Mouse (Mus musculus): Measurements from ENCODE around the gene Tfr2.

Tfr2 gene

DNA sequence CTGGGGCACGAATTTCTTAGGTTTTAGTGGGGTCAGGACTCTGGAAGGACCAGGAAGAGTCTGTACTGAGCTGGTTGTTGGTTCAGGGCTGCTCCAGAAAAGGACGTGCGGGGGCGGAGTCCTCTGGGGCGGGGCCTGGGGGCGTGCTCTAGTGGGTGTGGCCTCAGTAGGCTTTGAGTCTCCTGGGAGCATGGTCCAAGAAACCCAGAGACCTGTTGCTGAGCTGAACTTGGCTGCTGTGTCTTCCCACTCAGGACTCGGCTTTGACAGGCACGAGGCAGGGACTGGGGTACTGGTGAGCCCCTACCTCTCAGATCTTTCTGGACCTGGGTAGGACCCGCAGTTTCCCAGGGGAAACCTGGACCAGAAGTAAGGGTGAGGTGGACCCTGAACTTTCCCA, at the start of gene Tfr2:
Gene Tfr2, plus strand, starts transcription at position 176 of the 400 bp plus-strand sequence.
- DNase-seq (ENCODE audit: low read depth) = peak; percentile 68

DNA sequence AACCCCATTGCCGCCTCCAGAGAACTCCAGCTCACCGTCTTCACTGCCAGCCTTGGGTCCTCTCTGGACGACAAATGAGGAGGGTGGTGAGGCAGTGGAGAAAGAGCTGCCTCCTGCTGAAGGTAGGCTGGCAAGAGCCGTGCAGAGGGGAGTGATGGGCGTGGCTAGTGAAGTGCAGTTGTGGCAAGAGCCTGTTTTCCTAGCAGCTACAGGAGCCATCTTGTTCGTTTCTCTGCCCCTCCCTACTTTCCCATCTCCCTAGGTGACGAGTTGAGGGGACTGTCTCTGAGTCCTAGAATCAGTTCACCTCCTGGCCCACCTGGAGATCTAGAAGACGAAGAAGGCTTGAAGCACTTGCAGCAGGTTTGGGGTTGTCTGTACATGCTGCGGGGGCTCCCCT, 47.8 kb upstream of the Tfr2 start:
- DNase-seq (ENCODE audit: low read depth) = no peak

DNA sequence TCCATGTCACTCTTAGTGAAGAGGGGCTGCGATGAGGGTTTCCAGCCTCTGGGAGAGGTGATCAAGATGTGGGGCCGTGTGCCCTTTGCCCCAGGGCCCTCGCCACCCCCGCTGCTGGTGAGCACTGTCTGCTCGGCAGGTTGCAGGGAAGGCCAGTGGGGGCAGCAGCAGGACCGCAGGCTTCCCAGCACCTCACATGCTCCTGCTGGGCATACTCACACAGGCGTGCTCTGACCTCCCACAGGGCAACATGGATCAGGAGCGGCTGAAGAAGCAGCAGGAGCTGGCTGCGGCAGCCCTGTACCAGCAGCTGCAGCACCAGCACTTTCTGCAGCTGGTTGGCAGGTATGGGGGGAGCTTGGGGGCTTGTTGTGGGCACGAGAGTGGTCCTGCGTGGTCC, 46.9 kb upstream of the Tfr2 start:
- no peak for DNase-seq (ENCODE audit: low read depth)

DNA sequence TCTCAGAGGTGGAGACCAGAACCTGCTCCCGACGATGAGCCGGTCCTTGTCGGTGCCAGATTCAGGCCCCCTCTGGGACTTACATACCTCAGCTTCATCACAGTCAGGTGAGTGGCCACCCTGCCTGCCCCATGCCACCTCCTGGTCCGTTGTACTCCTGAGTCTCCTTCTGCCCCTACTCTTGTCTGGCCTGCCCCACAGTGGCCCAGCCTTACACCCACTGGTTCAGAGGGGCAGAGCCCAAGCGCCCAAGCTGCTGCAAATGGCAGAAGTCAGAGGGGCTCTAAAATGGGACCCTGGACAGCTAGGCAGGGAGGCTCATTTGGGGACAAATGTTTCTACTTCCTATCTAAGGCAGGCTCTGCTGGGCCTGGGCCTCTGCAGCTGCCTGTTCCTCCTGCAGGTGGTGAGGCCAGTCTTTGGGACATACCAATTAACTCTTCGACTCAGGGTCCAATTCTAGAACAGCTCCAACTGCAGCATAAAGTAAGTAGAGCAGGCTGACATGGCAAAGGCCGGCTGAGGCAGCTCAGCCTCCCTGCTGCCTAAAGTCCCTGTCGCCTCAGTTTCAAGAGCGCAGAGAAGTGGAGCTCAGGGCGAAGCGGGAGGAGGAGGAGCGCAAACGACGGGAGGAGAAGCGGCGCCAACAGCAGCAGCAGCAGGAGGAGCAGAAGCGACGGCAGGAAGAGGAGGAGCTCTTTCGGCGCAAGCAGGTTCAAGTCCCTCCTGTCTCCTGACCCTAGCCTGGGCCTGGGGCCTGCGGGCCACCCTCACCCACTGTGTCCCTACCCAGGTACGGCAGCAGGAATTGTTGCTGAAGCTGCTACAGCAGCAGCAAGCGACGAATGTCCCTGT, 46.0 kb upstream of the Tfr2 start:
- no peak for DNase-seq (ENCODE audit: low read depth)

DNA sequence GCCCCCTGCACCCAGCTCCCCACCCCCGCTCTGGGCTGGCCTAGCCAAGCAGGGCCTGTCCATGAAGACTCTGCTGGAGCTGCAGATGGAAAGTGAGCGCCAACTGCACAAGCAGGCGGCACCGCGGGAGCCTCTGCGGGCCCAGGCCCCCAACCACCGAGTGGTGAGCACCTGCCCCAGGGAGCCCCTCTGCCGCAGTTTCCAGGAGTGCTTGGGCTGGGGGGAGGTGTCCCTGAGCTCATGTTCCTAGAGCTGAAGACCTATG, 45.5 kb upstream of the Tfr2 start:
- DNase-seq (ENCODE audit: low read depth) = no peak

DNA sequence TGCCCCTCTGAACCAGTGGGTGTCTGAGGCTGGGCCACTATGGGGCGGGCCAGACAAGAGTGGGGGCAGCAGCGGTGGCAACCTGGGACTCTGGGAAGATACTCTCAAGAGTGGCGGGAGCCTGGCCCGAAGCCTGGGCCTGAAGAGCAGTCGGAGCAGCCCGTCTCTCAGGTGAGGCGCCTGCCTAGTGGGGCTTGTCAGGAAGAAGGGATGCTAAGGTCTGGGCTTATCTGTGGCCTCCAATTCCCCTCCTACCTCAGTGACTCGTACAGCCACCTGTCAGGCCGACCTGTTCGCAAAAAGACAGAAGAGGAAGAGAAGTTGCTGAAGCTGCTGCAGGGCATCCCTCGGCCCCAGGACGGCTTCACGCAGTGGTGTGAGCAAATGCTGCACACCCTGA, 45.0 kb upstream of the Tfr2 start:
- no peak for DNase-seq (ENCODE audit: low read depth)

DNA sequence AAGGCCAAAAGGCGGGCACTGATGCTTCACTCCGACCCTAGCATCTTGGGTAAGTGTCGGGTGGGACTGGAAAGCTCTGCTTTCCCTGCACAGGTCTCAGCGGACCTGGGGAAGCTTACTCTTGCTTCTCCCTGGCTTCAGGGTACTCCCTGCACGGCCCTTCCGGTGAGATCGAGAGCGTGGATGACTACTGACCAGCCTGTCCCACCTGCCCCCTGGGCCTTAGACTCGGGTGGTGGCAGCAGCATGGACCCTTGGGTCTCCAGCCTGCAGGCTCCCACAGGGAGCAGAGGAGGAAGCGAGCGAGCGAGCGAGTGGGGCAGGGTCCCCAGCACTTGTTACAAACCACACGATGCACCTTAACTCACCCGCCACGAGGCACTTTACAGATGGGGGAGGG, 44.1 kb upstream of the Tfr2 start:
- no peak for DNase-seq (ENCODE audit: low read depth)

DNA sequence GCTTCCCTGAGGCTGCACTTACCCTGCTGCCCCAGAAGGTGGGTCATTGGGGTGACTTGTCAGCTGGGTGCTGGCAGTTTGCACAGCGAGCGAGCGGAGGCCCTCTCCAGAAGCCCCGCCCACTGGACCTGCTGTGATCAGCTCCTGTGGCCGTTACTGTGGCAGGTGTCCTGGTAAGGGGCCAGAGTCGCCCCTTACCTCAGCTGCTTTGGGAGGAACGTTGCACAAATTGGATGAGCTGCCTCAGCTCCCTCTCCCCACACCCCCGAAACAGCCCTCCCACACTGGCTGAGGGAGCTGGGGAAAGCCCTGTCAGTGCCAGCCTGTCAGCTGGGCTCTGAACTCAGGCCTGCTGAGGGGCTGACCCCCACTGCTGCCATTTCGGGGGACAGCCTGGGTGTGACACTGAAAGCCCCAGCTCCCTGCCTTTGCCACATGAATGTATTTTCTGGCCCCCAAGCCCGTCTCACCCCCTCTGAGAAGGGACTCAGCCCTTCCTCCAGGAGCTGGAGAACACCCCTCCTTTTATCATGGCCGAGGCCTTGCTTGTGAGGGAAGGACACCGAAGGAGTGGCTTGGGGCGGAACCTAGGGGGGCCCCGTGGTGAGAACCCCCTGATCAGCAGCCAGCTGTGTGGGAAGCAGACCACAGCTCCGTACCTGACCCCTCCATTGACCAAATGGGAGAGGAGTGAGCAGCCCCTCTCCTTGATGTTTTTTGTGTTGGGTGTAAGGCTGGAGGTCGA, 43.3 kb upstream of the Tfr2 start:
- peak; percentile 33 for DNase-seq (ENCODE audit: low read depth)

DNA sequence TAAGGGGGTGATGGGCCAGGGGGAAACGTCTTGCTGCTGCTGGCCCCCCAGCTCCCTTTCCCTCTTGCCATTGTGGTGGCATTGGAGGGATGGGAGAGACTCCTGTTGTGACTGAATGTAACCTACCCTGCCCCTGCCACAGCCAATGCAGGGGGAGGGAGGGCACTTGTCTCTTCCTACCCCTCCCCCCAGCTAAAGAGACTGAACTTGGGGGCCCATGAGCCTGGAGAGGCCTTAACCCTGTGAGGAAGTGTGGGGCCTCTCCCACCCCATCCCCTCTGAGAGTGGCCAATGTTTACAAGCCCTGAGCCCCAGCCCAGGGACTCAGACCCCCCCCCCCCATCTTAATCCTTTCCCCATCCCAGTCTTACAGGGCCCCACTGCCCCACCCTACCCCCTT, 42.2 kb upstream of the Tfr2 start:
- no peak for DNase-seq (ENCODE audit: low read depth)

DNA sequence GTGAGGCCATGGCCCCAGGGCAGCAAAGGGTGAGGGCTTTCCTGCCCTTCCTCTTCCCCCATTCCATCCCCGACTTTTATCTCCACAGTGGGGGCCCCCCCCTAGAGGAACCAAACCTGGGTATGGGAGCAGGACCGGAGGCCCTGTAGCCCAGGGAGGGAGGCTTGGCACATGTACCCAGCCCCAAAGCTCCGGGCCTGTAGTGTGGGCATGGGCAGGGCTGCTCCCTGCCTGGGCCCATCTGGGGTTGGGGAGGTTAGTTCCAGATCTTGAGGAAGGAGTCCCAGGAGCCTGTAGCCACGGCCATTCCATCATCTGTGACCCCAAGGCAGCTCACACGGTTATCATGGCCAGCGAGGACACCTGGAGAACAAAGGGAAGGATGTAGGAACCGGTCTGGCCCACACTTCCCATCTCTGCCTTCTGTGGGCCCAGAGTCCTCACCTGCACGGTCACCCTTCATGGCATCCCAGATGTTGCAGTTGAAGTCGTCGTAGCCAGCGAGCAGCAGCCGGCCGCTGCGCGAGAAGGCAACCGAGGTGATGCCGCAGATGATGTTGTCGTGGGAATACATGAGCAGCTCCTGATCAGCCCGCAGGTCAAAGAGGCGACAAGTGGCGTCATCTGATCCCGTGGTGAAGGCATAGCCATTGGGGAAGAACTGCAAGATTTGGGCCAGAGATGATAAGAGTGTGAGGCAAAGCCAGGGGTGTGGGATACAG, 41.2 kb upstream of the Tfr2 start:
- no peak for DNase-seq (ENCODE audit: low read depth)

DNA sequence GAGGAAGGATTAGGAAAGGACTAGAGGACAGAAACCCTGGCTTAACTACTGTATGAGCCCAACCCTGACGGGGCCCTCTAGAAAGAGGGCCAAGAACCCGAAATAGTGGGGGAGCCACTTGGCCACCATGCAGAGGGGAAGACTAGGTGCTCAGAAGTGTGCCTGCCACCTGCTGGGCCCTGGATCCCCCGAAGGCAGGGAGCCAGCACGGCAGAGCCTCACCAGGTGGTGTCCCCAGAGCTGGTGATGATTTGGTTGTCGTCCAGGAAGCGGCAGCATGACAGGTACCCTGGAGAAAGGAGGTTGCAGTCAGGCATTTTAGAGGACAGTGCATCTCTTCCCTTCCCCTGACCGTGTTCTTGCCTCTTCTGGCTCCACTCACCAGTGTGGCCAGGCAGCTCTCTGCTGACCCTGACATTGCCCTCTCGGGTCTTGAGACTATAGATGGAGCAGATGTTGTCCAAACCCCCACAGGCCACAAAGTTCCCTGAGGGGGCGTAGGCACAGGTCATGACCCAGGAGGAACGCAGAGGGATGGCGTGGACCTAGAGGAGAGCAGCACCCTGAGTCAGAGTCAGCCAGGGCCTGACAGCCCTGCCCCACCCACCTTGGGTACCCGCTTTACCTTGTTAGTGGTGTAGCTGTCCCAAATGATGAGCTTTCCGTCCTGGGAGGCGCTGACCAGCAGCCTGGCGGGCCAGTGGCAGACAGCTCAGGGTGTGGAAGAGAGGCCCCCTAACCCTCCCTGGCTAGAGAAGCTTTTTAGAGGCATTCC, 40.2 kb upstream of the Tfr2 start:
- DNase-seq (ENCODE audit: low read depth) = no peak

DNA sequence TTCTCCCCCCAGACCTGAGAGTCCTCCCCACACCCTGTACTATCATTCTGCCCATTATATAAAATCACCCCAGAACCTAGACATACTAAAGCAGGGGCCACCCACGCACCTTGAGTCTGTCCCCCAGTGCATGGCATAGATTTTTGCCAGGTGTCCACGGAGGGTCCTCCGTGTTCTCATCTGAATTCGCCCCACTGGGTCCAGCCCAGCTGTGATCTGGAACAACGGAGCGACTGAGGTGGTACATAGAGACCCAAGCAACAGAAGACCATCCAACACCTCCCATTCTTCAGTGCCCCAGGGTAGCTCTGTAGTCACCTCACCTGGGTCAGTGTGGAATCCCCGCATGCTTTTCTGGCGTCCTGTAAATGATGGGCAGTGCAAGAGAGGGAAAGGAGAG, 39.6 kb upstream of the Tfr2 start:
- no peak for DNase-seq (ENCODE audit: low read depth)

DNA sequence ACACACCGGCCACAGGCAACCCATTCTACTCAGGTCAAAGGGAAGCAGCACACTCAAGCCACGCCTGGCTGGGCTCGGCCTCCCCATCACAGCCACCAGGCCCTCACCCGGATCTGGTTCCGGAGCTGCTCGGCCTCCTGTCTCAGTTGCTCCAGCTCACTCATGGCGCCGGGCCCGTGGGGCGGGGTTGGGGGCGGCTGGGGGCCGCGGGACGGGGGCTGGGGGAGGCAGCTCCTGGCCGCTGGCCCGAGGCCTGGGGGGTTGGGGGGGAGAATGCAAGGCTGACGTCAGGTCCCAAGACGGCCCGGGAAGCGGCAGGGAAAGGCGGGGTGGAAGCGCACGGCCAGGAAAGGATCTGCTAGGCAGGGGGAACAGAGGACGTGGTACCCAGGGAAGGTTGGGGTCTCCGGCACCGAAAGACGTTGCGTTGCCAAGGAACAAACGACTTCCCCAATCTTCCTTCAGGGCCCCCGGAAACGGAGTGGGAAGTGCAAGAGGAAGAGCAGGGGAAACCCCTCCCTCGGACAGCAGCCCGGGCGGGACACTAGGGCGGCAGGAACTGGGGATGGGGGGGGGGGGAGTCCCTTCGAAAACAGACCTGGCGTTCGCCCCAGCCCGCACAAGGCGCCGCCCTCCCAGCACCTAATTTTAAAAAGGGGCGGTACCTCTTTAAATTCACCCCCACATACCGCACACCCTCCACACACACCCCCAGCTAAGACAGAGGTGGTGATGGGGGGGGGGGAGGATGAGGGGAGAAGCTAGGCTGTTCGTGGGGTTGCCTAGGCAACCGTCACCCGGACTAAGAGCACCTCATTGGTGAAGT, 38.8 kb upstream of the Tfr2 start:
- peak; percentile 73 for DNase-seq (ENCODE audit: low read depth)

DNA sequence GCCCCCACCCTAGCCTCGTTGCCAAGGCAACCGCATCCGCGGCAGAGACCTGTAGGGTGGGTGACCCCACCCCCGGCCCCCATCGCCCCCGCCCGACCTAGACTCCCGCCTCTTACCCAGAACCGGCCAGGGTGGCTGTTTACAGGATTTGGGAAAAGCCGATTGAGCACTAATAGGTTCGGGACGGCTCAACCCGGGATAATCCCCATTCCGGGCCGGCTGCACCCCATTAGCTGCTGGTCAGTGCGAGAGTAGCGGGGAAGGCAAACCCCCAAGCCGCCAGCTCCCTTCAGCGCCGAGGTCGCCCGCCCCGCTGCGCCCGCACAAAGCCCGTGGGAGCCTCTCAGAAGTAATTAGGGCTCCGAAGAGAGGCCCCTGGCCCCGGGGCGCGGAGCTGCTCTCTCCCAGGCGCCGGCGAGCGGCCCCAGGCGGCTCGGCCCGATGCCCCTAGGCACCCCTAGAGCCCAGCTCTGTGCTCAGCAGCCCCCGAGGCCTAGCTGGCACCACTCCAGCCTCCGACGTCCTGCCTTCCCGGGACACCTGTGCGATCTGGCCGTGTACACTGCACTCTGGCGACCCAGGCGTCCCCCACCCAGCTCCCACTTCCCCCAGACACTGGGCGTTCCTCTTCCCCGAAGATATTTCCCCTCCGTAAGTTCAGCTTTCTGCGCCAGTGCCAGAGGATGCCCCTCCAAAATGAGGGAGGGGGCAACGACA, 38.1 kb upstream of the Tfr2 start:
- DNase-seq (ENCODE audit: low read depth) = no peak

DNA sequence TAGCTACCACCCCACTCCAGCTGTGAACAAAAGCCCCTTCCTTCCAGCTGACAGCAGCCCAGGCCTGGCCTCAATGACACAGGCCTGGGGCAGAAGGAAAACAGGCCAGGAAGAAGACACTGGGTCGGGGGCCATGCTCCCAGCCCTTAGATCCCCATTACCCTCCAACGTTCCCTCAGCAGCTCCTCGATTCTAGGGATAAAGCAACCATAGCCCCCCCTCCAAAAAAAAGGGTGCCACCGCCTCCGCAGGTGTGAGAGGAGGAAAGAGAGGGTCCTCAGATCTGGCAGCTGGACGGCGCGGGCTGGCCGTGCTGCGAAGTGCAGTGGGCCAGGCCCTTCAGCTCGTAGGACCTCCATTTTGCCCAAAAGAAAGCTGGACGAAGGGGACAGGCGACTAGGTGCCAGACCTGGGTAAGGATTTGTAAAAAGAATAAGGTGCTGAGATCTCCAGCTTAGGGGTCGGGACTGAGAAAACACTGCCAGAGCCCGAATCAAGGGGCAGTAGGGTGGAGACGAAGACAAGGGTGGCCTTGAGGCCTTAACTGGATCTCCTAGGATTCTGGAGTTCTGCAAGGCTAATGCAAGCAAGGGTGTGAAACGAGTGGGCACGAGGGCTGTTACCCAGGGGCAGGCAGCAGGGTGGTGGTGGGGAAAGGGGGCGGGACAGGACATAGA, 37.4 kb upstream of the Tfr2 start:
- DNase-seq (ENCODE audit: low read depth) = peak; percentile 53

DNA sequence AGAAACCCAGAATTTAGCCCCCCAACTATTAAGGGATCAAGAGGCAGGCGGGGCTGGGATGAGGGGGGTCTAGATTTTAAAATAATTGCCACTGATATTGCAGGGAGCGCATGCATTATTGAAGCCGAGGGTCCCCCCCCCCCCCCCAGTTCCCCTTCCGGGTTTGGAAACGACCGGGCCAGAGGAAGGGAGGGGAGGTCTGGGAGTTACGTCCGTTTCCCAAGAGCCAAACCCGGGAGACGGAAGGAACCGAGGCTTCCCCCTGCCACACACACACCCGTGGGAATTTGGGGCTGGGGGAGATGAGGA, 36.9 kb upstream of the Tfr2 start:
- no peak for DNase-seq (ENCODE audit: low read depth)

DNA sequence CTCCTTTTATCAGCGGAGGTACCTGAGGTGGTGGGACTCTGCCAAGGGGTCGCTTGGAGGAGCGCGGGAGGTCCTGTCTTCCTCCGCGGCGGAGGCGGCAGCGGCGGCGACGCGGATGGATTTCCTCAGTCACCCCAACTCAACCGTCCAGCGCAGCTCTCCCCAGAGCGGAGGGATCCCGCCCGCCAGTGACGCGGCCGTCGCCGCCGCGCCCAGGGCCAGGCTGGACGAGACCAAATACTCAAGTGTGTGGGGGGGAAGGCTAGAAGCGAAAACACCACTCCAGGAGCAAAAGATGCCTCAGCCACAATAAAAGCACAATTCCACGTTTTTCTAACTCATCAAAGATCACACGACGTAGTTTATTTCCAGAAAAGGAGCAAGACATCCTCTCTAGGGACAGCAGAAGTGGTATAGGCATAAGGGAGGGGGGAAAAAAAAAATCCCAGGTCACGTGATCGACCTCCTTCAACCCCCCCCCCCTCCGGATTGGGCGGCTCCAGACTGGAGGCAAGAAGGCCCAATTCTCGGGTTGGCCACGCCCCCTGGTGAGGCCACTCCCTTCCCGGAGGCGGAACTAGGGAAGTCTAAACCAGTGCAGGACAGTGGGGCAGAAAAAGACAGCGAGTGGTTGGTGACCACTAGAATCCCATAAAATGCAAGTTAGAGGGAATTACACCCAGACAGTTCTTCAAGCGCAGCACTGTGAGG, 36.4 kb upstream of the Tfr2 start, which contains the start of the genes Epo and Gnb2:
Gene Epo, minus strand, starts transcription at position 126 of the 711 bp plus-strand sequence.
Gene Gnb2, minus strand, starts transcription at position 394 of the 711 bp plus-strand sequence.
- peak; percentile 99 for DNase-seq (ENCODE audit: low read depth)

DNA sequence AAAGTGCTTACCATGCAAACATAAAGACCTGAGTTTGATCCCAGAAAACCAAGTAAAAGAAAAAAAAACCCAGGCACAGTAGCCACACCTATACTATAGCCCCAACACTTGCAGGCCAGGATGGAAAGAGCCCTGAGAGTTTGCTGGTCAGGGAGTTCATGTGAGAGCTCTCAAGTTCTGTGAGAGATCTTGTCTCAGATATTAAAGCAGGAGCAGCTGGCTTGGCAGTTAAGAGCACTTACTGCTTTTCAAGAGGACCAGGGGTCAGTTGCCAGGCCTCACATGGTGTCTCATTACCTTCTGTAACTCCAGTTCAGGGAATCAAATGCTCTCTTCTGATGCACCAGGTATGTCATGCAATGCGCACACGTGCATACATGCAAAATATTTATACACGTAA, 34.9 kb upstream of the Tfr2 start:
- no peak for DNase-seq (ENCODE audit: low read depth)

DNA sequence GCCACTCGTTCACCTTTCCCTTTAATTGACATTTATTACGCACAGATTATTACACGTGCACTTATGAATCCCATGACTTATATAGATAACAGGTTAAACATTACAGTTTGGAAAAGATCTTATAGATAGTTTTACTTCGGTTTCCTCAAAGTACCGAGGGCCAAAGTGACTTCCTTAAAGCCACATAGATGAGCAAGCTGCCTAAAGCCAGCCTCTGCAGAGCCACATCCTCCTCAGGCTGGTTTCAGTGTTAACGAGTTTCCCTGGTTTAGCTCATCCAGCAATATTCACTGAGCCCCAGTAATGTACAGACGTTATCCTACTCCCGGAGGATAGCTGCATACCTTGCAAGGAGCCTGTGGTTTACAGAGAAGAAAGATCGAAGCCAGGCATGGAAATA, 34.3 kb upstream of the Tfr2 start:
- no peak for DNase-seq (ENCODE audit: low read depth)

DNA sequence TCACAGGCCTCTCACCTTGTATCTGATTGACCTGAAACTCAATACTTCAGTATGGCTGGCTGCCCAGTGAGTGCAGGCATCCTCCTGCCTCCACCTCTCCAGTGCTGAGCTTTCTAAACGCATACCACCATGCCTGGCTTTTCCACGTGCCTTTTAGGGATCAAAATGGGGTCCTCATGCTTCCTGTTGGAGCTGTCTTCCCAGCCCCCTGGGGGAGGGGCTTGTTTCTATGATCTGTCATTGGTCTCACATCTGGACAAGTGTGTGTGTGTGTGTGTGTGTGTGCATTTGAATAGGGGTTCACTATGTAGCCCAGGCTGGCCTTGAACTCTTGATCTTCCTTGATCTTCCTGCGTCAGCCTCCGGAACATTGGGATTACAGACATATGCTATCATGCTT, 32.2 kb upstream of the Tfr2 start:
- DNase-seq (ENCODE audit: low read depth) = no peak

Measured in naive thymus-derived CD4-positive, alpha-beta T cell, adult 2 months (primary cell).